Mouse (Mus musculus) megakaryocyte, embryonic 14.5 days (primary cell): ENCODE measurements around the gene Szt2.

Experiments used
- FLI1 ChIP-seq: IDR thresholded peaks from 2 replicates; pipeline ENCODE4 v1.6.1; 2012; ENCODE audit warnings: low read length, inconsistent platforms, mixed read lengths
- GATA1 ChIP-seq: IDR thresholded peaks from 3 replicates; pipeline ENCODE4 v1.6.1; 2012; ENCODE audit warnings: mixed read lengths, low read length, inconsistent platforms, borderline replicate concordance

GRCm38 (mm10) chr4:118398400-118398799 is 10.7 kb downstream of the Szt2 start:
- no peak for TF ChIP-seq GATA1
- TF ChIP-seq FLI1 = no peak
